Mouse (Mus musculus) E14TG2a.4 (cell line): ENCODE measurements at regions not wholly inside any gene's neighbourhood (a gene's known extent, or its start where the extent isn't known, plus 50 kb on each side); places are given as distances from the start of the nearest gene placed in this dataset.
"Not testable (repeated sequence)": the region's sequence is repeated elsewhere in the genome, so short reads cannot be mapped to it uniquely, and the experiment has no call there.

Experiments
- H3K27me3 ChIP-seq: 2 replicates; pipeline ENCODE4 v1.6.1; 2014; ENCODE audit warnings: low read length, control low read depth; ENCODE audit not compliant: insufficient read depth
- H3K36me3 ChIP-seq: 2 replicates; pipeline ENCODE4 v1.6.1; 2014; ENCODE audit warnings: low read length, control low read depth; ENCODE audit not compliant: insufficient read depth
- H3K4me1 ChIP-seq: replicated peaks from 2 replicates; pipeline ENCODE4 v1.6.1; 2014; ENCODE audit warnings: low read depth, low read length, control low read depth
- H3K4me3 ChIP-seq: replicated peaks from 2 replicates; pipeline ENCODE4 v1.5.1; 2014; ENCODE audit warnings: mild to moderate bottlenecking, low read length
- H3K9me3 ChIP-seq: 2 replicates; pipeline ENCODE4 v1.6.1; 2014; ENCODE audit warnings: low read length, control low read depth
- CTCF ChIP-seq: conservative IDR thresholded peaks from 2 replicates; pipeline ENCODE4 v1.5.1; 2014; ENCODE audit warnings: low read length
- NANOG ChIP-seq: IDR thresholded peaks from 2 replicates; pipeline ENCODE4 v1.6.1; 2014; ENCODE audit warnings: borderline replicate concordance, low read length, mixed read lengths
- POU5F1 ChIP-seq: IDR thresholded peaks from 2 replicates; pipeline ENCODE4 v1.6.1; 2014; ENCODE audit warnings: low read length, borderline replicate concordance

DNA sequence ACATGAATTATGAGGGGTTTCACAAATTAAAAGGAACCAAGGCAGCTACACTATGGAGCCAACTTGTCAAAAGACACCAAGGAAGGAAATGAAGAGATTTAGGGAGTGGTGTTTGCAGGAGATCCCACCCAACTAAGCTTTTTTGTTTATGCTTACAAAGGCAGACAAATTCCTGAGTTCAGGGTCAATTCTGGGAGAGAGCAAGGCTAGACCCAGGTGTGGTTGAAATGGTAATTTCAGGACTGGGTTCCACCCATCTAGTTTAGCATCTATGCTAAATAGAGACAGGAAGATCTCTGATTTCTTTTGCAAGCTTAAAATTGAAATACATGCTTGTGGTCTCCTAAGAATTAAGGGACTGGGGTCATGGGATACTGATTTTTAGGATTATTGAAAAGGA is 286.0 kb upstream of the Pcdh17 start:
- no peak for TF ChIP-seq POU5F1
- no peak for TF ChIP-seq CTCF
- no peak for TF ChIP-seq NANOG
- Histone ChIP-seq H3K4me3 (no peak overlapping the region), H3K9me3 (peaks cover 17% of the 10 kb centered on the region), H3K27me3 (no peaks in the 10 kb centered on the region), H3K4me1 (0 out of 2 replicates have a peak, but pooled peaks cover 6% of the 10 kb centered on the region), H3K36me3 (peaks cover 5% of the 10 kb centered on the region)

DNA sequence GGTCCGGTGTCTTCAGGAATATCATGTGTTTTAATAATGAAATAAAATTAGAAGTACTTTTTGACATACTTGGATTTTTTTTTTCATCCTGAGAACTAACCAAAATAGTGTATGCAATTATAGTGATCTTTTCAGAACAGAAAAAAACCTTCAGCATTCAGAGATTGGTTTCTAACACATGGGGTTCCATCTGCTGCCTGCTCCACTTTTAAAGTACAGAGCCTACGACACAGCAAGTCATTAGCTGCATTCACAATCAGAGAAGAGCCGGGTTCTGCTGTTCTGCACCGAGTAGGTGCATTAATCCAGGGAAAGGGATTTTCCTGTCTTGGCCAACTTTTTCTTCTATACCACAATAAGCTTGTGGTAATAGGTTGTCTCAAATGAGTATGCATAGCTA is 267.9 kb upstream of the Pcdh17 start:
- Histone ChIP-seq H3K4me1 (no peaks in the 10 kb centered on the region), H3K27me3 (no peaks in the 10 kb centered on the region), H3K36me3 (no peaks in the 10 kb centered on the region), H3K9me3 (no peaks in the 10 kb centered on the region), H3K4me3 (no peak overlapping the region)
- no peak for TF ChIP-seq NANOG

DNA sequence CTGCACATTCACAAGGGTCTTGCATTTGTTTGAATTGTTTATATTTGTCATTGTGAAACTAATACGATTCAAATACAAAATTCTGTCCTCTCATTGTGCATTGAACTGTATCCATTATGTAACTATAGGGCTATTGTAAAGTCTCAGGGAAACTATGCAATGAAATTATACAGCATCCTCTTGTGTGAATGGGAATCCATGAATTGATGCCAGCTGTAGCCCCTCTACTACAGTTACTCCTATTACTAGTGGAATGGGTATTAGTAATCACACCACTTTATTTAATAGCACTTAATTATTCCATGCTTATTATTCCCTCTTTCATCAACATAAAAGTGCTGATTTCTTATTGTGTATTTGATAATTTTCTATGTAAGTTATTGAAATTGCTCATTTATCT is 232.4 kb upstream of the Pcdh17 start:
- Histone ChIP-seq H3K27me3 (no peaks in the 10 kb centered on the region), H3K9me3 (no peaks in the 10 kb centered on the region), H3K36me3 (no peaks in the 10 kb centered on the region), H3K4me3 (no peak overlapping the region), H3K4me1 (no peaks in the 10 kb centered on the region)
- TF ChIP-seq CTCF: no peak
- TF ChIP-seq POU5F1: no peak
- no peak for TF ChIP-seq NANOG

DNA sequence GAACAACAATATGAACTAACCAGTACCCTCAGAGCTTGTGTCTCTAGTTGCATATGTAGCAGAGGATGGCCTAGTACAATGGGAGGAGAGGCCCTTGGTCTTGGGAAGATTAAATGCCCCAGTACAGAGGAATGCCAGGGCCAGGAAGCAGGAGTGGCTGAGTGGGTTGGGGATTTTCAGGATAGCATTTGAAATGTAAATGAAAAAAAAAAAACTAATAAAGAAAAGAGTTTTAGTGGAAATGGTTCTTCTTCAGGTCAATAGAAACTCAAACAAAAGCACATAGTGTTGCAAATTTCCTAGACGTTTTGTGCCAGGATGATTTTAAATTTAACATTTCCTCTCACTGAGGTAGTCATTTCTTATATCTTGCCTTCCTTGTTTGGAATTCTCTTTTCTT is 220.4 kb upstream of the Pcdh17 start:
- 0 out of 2 replicates have a peak, but pooled peaks cover 9% of the 10 kb centered on the region for H3K36me3 ChIP-seq
- no peak overlapping the region for H3K4me3 ChIP-seq
- H3K4me1 ChIP-seq: peaks cover 7% of the 10 kb centered on the region; the same call in 1 of the 2 replicates
- no peaks in the 10 kb centered on the region for H3K27me3 ChIP-seq
- H3K9me3 ChIP-seq: peaks cover 30% of the 10 kb centered on the region
- TF ChIP-seq CTCF (no peak), NANOG (0 out of 2 replicates have a peak, but pooled peaks have one; percentile 13)

DNA sequence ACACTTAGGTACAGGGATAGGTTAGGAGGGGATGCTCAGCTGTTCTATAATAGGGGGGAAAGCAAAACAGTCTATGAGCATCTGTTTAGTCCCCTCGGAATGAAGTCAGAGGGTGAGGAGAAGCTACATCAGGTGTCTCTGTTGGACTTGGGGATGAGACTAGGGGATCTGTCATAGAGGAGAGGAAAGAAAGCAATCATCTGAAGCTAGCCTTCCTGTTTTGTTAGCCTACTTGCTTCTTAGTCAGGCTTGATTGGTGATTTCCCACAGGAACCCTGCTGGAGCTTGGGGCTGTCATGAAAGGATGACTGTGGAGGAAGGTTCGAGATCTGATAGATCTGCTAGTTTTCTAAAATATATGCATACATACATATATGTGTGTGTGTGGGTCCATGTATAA is 219.4 kb upstream of the Pcdh17 start:
- H3K27me3 ChIP-seq: no peaks in the 10 kb centered on the region
- H3K36me3 ChIP-seq: 0 out of 2 replicates have a peak, but pooled peaks cover 9% of the 10 kb centered on the region
- TF ChIP-seq POU5F1: no peak
- peak; percentile 55; the same call in 1 of the 2 replicates for TF ChIP-seq NANOG
- H3K4me3 ChIP-seq: no peak overlapping the region
- peaks cover 31% of the 10 kb centered on the region for H3K9me3 ChIP-seq
- H3K4me1 ChIP-seq: peaks cover 7% of the 10 kb centered on the region; the same call in 1 of the 2 replicates

- not testable (repeated sequence) for H3K36me3 ChIP-seq, H3K27me3 ChIP-seq, H3K4me1 ChIP-seq, H3K4me3 ChIP-seq
- peaks cover 33% of the 10 kb centered on the region for H3K9me3 ChIP-seq
These were observed 195.4 kb upstream of the Pcdh17 start for GRCm38 (mm10) chr14:84248006-84248405.

DNA sequence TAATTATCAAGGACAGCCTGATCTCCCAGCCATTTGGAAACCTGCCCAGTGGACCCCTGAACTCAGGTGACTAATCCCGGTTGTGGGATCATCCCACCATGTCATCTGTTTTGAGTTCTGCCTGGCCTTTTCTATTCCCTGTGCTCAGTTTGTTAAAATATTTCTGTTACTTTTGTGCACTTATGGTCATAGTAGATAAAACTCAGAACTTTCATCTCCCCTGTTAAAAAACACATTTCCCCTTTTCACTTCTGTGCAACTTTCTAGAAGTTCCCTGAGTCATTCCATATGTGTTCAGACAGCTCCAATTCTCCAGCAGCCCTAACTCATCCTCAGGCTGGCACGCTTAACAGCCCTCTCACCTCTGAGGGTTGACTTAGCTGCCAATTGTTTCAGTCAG is 190.8 kb upstream of the Pcdh17 start:
- H3K9me3 ChIP-seq: peaks cover 21% of the 10 kb centered on the region
- H3K36me3 ChIP-seq: no peaks in the 10 kb centered on the region
- H3K4me1 ChIP-seq: no peaks in the 10 kb centered on the region
- H3K4me3 ChIP-seq: no peak overlapping the region
- TF ChIP-seq NANOG (no peak), CTCF (no peak), POU5F1 (no peak)
- H3K27me3 ChIP-seq: no peaks in the 10 kb centered on the region

DNA sequence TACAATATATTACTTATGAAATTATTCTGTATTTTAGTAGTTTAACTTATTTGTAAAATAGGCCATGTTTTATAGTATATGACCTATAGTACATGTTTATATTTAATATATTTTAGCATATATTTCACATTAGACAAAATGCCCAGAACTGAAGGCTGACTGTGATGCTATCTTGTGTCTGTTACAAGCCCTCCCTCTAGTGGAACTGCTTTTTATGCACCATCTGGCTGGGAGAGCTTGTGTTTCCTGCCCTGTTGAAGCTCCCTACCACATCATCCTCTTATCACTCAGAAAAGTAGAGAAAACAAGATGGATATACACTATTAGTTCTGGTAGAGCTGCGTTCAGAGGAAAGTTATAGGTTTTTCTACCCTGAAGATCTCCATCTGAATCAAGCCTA is 185.7 kb upstream of the Pcdh17 start:
- Histone ChIP-seq H3K27me3 (no peaks in the 10 kb centered on the region), H3K4me1 (no peaks in the 10 kb centered on the region), H3K36me3 (no peaks in the 10 kb centered on the region), H3K9me3 (no peaks in the 10 kb centered on the region), H3K4me3 (no peak overlapping the region)
- TF ChIP-seq NANOG: no peak
- no peak; the same call in 1 of the 2 replicates for TF ChIP-seq CTCF
- TF ChIP-seq POU5F1: no peak

DNA sequence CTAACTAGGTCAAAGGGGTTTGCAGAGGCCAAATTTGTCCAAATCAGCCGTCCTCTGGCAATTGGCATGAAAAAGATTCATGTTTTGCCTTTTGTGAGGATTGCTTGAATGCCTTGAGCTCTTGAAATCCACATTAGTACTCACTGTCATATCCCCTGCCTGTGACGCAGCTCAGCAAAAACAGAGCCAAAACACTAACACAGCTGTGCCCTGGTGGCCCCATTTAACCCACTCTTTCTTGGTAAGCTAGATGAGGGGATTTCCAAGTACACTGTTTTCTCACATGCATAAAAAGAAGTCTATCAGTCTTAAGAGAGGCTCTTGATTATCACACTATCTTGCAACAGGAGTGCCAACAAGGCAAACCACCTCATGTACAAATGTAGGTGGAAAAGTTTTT is 184.7 kb upstream of the Pcdh17 start:
- TF ChIP-seq CTCF: no peak
- TF ChIP-seq POU5F1: no peak
- TF ChIP-seq NANOG: no peak
- no peaks in the 10 kb centered on the region for H3K27me3 ChIP-seq
- no peaks in the 10 kb centered on the region for H3K4me1 ChIP-seq
- no peaks in the 10 kb centered on the region for H3K9me3 ChIP-seq
- no peak overlapping the region for H3K4me3 ChIP-seq
- H3K36me3 ChIP-seq: no peaks in the 10 kb centered on the region
